ENCODE assay signal across 40 mouse cellular contexts in genomic region chr12:35927804-35928203, GRCm38 (mm10). TPM values are rescaled to one million over a fixed set of nuclear protein-coding genes. Genes with fewer than 3 reads are reported as not detected.
"Had no signal": no experiment of that assay in that cellular context is flagged by ENCODE, and none has a peak within 500 bp of the region (broad histone marks: within the 10 kb centered on the region; RNA-seq: fewer than 3 reads in every experiment).

No protein-coding gene starts in this region.

- H3K4me3 ChIP-seq: gastrocnemius, adult 2 months; heart, embryonic 10.5 days; heart, embryonic 13.5 days; heart, embryonic 15.5 days; hindbrain, embryonic 13.5 days; hindbrain, embryonic 15.5 days; kidney, embryonic 15.5 days; left cerebral cortex, adult 2 months; limb, embryonic 10.5 days; limb, embryonic 12.5 days; liver, embryonic 12.5 days had no signal

- DNase-seq: gastrocnemius, adult 2 months; gastrocnemius, postnatal 10 days; gastrocnemius, postnatal 25 days; heart, adult 18-20 months; heart, postnatal 14 days; heart, postnatal 36 days; kidney, adult 11 months; kidney, adult 2 months; kidney, adult 9 months; kidney, postnatal 14 days; kidney, postnatal 36 days had no signal

- ATAC-seq: hindbrain, postnatal 0 days; intestine, embryonic 16.5 days; liver, embryonic 12.5 days had no signal

- H3K27ac ChIP-seq: gastrocnemius, adult 2 months; heart, embryonic 10.5 days; heart, embryonic 13.5 days; heart, embryonic 15.5 days; hindbrain, embryonic 13.5 days; hindbrain, embryonic 15.5 days; hindbrain, postnatal 0 days; kidney, embryonic 15.5 days; kidney, postnatal 0 days; left cerebral cortex, adult 2 months; limb, embryonic 10.5 days; limb, embryonic 12.5 days; liver, embryonic 12.5 days; liver, embryonic 14.5 days had no signal

RNA-seq across cellular contexts. Expression of gene Agr3, which starts 2.4 kb away (rescaled TPM):
- total RNA-seq: gastrocnemius, adult 2 months; gastrocnemius, postnatal 10 days; gastrocnemius, postnatal 25 days; gastrocnemius, postnatal 4 days; granulocyte monocyte progenitor cell, adult 5-6 weeks; heart, adult 8-10 months; heart, postnatal 14 days; heart, postnatal 36 days; hematopoietic stem cell, adult 5-6 weeks; hindbrain, postnatal 0 days; layer of hippocampus, adult 18-20 months; layer of hippocampus, postnatal 10 days; layer of hippocampus, postnatal 25 days; left cerebral cortex, adult 2 months; left cerebral cortex, postnatal 14 days; left cerebral cortex, postnatal 36 days; liver, adult 2 months had no signal
- polyA plus RNA-seq: heart, embryonic 10.5 days; heart, embryonic 13.5 days; heart, embryonic 15.5 days; heart, postnatal 0 days; hindbrain, embryonic 11.5 days; hindbrain, embryonic 13.5 days; intestine, embryonic 14.5 days; kidney, adult 2 months; kidney, embryonic 15.5 days; kidney, postnatal 0 days; limb, embryonic 10.5 days; limb, embryonic 12.5 days; limb, embryonic 14.5 days; liver, adult 2 months; liver, embryonic 12.5 days; liver, embryonic 14.5 days; liver, embryonic 16.5 days had no signal
